Mouse (Mus musculus) C2C12 (cell line): ENCODE results near the gene Galr3. TPM values are rescaled to one million over a fixed set of nuclear protein-coding genes. Genes with fewer than 3 reads are reported as not detected.

Experiments used
- H3K27me3 ChIP-seq: one replicate; pipeline ENCODE4 v1.6.1; 2011; ENCODE audit not compliant: control insufficient read depth, insufficient read depth, insufficient read length
- H3K36me3 ChIP-seq: one replicate; pipeline ENCODE4 v1.6.1; 2011; ENCODE audit not compliant: control insufficient read depth, insufficient read depth
- H3K4me3 ChIP-seq: one replicate; pipeline ENCODE4 v1.5.1; 2011; ENCODE audit warnings: mild to moderate bottlenecking, control low read depth; ENCODE audit not compliant: poor library complexity, insufficient read depth, severe bottlenecking
- H3K79me2 ChIP-seq: one replicate; pipeline ENCODE4 v1.6.1; 2011; ENCODE audit not compliant: control insufficient read depth, insufficient read depth
- H3K79me3 ChIP-seq: one replicate; pipeline ENCODE4 v1.6.1; 2011; ENCODE audit warnings: low read depth, control low read depth
- H3ac ChIP-seq: one replicate; pipeline ENCODE3; 2011; ENCODE audit warnings: low read depth; ENCODE audit not compliant: control insufficient read depth, insufficient read length
- CEBPB ChIP-seq: IDR thresholded peaks from one replicate; pipeline ENCODE4 v1.6.1; 2011; ENCODE audit warnings: low read depth, mild to moderate bottlenecking, control low read depth, moderate library complexity
- CTCF ChIP-seq: IDR thresholded peaks from one replicate; pipeline ENCODE4 v1.5.1; 2011; ENCODE audit not compliant: control insufficient read depth, insufficient read depth, insufficient read length
- FOSL1 ChIP-seq: IDR thresholded peaks from one replicate; pipeline ENCODE4 v1.8.0; 2011; ENCODE audit warnings: mild to moderate bottlenecking, low read length; ENCODE audit not compliant: poor library complexity, insufficient read depth, severe bottlenecking
- MAX ChIP-seq: IDR thresholded peaks from one replicate; pipeline ENCODE4 v1.6.1; 2011; ENCODE audit warnings: mild to moderate bottlenecking, control low read depth
- MYOD1 ChIP-seq: IDR thresholded peaks from one replicate; pipeline ENCODE4 v1.6.1; 2011; ENCODE audit warnings: low read depth; ENCODE audit not compliant: control insufficient read depth, insufficient read length
- MYOG ChIP-seq: IDR thresholded peaks from one replicate; pipeline ENCODE4 v1.6.1; 2011; ENCODE audit not compliant: control insufficient read depth, insufficient read length; ENCODE audit errors: extremely low read depth
- USF1 ChIP-seq: IDR thresholded peaks from one replicate; pipeline ENCODE4 v1.6.1; 2011; ENCODE audit warnings: low read depth, mild to moderate bottlenecking, control low read depth, moderate library complexity
- polyA plus RNA-seq: library from polyadenylated mRNA; unstranded; fragments of >200 nt; fragmentation: generic; extraction: Trizol; gene quantifications from one replicate; pipeline ENCODE4 v1.2.1, GENCODE M21; 2012; ENCODE audit warnings: missing spikeins

Galr3 gene
- polyA plus RNA-seq, 1 experiment: not detected

DNA sequence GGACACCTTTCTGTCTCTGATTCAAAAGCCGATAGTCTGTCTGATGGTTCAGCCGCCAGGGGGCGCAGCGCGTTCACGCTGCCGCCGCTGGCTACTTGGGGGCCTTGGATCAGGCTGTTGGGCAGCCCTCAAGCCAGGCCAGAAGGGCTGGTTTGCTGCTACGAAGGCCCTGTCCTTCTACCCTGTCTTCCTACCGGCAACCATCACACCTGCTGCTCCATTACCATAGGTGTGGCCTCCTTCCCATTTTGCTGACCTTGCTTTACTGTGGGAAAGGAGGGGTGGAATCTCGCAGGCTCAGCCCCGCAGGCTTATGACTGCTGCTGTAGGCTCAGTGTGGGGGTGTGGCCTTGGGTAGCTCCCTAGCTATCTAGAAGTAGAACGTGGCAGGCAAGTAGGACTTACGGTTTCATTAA is 3.8 kb upstream of the Galr3 start:
- Histone ChIP-seq H3K79me3 (no peaks in the 10 kb centered on the region), H3K4me3 (no peak overlapping the region), H3K79me2 (no peaks in the 10 kb centered on the region), H3ac (peak overlapping the region; percentile 19), H3K36me3 (no peaks in the 10 kb centered on the region), H3K27me3 (peaks cover 28% of the 10 kb centered on the region)
- no peak for TF ChIP-seq MAX
- TF ChIP-seq MYOD1: no peak
- peak; percentile 97 for TF ChIP-seq CTCF
- TF ChIP-seq USF1: no peak

DNA sequence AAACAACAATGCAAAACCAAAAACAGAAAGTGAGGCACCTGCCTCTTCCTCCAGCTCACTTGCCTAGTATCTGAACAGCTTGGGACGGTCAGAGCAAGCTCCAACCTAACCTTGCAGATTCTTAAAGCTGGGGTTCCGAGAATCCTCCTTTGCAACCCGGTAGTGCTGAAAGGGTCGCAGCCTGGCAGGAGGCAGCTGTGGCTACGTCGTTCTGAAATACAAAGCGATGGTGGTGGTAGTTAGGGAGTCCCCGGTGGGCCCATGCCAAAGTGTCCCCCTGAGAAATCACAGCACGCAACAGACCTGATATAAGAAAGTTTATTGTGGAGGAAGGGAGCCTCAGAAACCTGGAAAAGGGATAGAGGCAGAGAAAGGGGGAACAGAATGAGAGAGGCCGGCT is 3.4 kb upstream of the Galr3 start:
- H3ac ChIP-seq: no peak overlapping the region
- no peak overlapping the region for H3K4me3 ChIP-seq
- H3K27me3 ChIP-seq: peaks cover 32% of the 10 kb centered on the region
- H3K79me2 ChIP-seq: no peaks in the 10 kb centered on the region
- no peaks in the 10 kb centered on the region for H3K79me3 ChIP-seq
- no peaks in the 10 kb centered on the region for H3K36me3 ChIP-seq
- TF ChIP-seq USF1 (no peak), CTCF (no peak), MYOG (no peak), MAX (no peak), FOSL1 (no peak), MYOD1 (no peak)

DNA sequence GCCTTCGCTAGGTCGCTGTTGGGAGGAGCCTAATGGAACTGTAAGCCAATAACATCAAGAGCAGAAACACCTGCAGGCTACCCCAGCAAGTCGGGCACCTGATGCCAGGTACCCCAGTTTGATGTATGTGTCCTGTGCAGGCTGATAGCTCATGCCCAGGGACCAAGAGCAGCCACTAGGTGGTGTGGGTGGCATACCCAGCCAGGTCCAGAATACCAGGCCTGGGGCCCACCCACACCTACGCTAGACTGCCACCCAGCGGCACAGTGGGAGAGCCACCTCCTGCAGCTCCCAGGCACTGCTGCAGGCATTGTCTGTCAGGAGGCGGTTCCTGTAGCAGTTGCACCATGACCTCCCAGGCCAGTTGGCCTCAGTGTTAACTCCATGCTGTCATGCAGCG is 2.8 kb upstream of the Galr3 start:
- TF ChIP-seq MAX (peak; percentile 70), USF1 (no peak), CEBPB (no peak), MYOG (no peak), CTCF (peak; percentile 99), MYOD1 (no peak), FOSL1 (no peak)
- H3ac ChIP-seq: no peak overlapping the region
- H3K79me2 ChIP-seq: no peaks in the 10 kb centered on the region
- H3K79me3 ChIP-seq: no peaks in the 10 kb centered on the region
- H3K36me3 ChIP-seq: no peaks in the 10 kb centered on the region
- H3K27me3 ChIP-seq: peaks cover 37% of the 10 kb centered on the region
- no peak overlapping the region for H3K4me3 ChIP-seq

DNA sequence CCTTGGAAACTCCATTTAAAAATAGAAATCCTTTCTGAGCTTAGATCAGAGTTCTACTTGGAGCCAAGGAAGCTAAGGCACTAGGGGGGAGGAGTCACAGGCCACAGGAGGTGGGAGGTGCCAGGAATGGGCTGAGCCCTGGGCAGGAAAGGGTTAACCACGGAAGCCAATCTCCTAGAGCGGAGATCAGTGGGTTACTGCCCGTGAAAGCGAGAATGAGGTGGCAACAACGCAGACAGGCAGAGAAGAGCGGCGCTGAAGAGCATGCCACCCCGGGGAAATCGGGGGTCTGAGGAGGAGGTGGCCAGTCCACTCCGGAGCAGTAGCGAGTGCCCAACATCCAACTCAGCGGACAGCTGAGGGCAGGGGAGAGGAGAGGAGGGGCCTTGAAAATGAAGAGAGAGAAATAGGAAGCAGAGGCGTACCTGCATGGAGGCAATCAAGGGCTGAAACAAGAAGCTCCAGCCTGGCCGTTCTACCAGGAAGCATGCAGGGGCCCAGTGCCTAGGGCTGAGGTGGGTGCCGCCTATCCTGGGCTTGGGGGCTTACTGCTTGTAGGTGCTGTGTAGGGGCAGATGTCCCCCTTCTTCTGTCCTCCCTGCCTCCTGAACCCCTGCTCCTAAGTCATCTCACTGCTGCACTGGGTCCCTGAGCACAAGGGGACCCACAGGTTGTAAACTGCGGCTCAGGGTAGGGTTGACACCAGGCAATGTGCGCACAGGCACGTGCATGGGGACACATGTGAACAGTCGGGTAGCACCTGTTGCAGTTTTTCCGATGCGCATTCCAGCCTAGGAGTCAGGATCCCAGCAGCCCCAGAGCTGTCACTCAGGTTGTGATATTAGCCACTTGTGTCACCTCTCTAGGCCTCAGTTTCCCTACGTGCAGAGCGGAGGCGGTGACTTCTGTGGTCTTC is 926 bp upstream of the Galr3 start:
- Histone ChIP-seq H3ac (no peak overlapping the region), H3K27me3 (peaks cover 44% of the 10 kb centered on the region), H3K4me3 (no peak overlapping the region), H3K36me3 (no peaks in the 10 kb centered on the region), H3K79me2 (no peaks in the 10 kb centered on the region), H3K79me3 (no peaks in the 10 kb centered on the region)
- TF ChIP-seq USF1 (no peak), MAX (no peak), CEBPB (no peak), MYOG (no peak)

GRCm38 (mm10) chr15:79042721-79043491 is 1.2 kb downstream of the Galr3 start:
- Histone ChIP-seq H3ac (no peak overlapping the region), H3K27me3 (peaks cover 48% of the 10 kb centered on the region), H3K79me2 (no peaks in the 10 kb centered on the region), H3K79me3 (no peaks in the 10 kb centered on the region), H3K4me3 (no peak overlapping the region), H3K36me3 (no peaks in the 10 kb centered on the region)
- TF ChIP-seq CTCF (no peak), USF1 (no peak), MAX (no peak), CEBPB (no peak), FOSL1 (no peak), MYOD1 (no peak), MYOG (no peak)
